Mouse (Mus musculus) heart, adult 2 months (tissue): ENCODE measurements at regions not wholly inside any gene's neighbourhood (a gene's known extent, or its start where the extent isn't known, plus 50 kb on each side); places are given as distances from the start of the nearest gene placed in this dataset.

Experiments used
- CTCF ChIP-seq: fragments of 200-600 bp; IDR thresholded peaks from 2 replicates; pipeline ENCODE4 v1.8.1; 2022; ENCODE audit warnings: antibody characterized with exemption, mild to moderate bottlenecking, moderate library complexity
- EP300 ChIP-seq: fragments of 200-500 bp; IDR thresholded peaks from 2 replicates; pipeline ENCODE4 v1.6.1; 2011; ENCODE audit warnings: low read depth, low read length, control low read depth; ENCODE audit not compliant: insufficient read depth
- POLR2A ChIP-seq: fragments of 200-500 bp; IDR thresholded peaks from 2 replicates; pipeline ENCODE4 v1.6.1; 2011; ENCODE audit warnings: mild to moderate bottlenecking, low read depth, low read length, control low read depth; ENCODE audit not compliant: insufficient read depth

DNA sequence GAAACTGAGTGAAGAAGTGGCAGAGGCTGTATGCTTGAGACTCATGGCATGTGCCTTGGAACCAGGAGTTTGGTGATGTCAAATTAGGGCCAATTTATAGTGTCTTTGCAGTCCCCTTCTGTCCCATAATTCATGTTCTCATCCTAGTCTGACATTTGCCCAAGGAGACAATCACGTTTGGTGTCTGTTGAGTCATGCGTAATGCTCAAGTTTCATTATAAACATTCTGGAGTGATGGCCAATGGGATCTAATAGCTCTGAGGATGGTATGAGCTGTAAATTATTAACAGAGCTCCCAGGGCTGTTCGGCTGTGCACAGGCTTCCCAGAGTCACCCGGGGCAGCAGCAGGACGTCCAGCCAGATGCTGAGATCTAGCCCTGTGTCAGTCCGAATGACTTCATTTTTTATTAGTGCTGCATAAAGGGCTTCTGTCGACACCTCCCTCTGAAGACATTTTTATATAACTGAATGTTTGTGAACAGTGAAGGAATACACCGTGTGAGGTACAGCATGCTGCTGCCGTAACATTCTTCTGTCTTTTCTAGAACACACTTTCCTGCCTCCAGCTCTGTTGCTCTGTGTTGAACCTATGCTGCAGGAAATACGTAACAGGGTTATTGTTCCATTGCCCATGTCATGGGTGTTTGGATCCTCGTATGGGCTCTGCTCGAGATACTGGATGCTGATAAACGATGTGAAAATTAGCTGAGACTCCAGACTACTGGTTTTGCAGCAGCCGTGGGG lies 268.2 kb downstream of the Fam173b start:
- TF ChIP-seq EP300, result no peak
- no peak for TF ChIP-seq CTCF
- TF ChIP-seq POLR2A, result no peak
